Mouse (Mus musculus) c-Kit-positive CD71-positive TER-119-negative erythroid progenitor cells, embryonic 14.5 days (primary cell): ENCODE results near the gene Myo1d.

ENCODE experiments used
- DNase-seq: peaks from one replicate; pipeline ENCODE4 v3.0.0-alpha.2; 2013; ENCODE audit warnings: low read depth

Gene Myo1d

DNA sequence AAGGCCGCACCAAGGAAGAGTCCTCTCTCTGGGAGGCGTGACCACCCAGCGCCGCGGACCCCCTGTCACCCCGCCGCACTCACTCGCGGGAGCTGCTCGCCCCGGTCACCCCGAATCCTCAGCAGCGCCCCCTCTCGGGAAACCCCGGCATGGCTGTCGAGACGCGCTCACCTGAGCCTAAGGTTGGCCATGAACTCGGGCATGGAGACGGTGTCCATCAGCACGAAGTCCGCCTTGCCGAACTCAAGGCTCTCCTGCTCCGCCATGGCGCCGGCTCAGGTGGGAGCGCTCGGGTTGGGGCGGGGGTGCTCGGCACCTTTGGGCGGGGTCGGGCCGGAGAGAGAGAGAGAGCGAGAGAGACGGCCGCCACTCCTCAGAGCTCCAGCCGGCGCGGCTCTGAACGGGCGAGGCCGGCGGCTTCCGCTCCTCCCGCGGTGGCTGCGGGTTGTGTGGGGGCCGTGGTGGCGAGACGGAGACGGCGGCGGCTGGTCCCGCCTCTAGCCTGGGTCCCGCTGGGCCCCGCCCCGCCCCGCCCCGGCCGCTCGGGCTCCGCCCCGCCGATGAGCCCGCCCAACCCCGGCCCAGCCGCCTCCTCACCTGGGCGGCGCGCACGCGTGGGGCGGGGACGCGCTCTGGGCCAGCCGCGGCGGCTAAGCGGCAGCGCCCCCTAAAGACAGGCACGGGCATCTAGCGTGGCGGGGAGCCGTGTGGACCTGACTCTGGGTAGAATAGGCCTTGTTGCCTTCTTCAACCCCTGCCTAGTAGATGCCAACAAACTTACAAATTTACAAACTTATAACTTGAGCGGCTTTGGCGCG, at the start of gene Myo1d:
Myo1d (minus strand) TSS at position 499 of the 818 bp plus-strand sequence.
- peak; percentile 73 for DNase-seq

DNA sequence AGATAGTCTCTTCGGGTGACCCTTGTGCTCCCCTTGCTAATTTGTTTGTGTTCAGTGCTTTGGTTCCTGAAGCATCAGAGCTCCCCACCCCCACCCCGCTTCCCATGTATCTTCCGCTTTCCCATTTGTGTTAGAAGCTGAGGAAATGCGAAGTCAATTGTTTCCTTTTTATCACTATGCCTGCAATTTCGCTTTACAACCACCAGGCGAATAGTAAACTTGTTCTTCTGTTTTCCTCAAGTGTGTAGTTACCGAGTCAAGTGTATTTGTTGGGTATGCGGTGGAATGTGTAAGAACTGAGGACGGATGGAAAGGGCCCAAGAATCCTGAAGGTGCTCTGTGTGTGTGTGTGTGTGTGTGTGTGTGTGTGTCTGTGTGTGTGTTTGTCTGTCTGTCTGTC, 42.0 kb upstream of the Myo1d start:
- DNase-seq, result no peak

DNA sequence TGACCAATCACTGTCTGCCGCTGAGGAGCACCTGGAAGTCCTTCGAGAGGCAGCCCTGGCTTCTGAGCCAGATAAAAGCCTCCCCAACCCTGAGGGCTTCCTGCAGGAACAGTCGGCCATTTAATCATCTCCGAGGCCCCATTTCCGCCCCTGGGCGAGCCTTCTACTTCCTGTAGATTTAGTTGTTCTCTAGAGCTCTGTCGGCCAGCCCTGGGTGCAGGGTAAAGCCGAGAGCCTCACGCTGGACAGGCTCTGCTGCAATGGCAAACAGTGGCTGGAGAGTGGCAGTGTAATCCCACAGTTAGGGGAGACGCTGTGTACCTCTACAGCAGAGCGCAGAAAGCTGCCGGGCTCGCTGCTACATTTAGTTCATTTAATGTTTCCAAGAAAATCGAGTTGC, 41.5 kb upstream of the Myo1d start:
- DNase-seq, result no peak

DNA sequence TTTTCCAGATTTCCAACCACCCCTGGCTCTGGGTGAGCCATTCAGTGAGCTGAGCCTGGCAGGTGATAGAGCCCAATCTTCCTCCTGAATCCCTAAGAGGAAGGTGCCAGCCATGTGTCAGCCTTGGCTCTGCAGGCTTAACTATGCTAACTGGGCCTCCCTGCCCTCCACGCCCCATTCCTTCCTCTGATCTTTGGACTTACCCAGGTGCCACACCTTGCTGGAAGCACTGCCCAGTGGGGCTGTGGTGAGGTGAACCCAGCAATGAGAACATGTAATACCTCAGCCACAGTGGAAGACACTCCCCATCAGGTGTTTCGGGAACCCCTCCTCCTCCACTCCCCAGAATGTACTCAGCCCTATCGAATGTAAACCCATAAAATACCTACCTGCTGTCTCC, 40.3 kb upstream of the Myo1d start:
- DNase-seq, result no peak

DNA sequence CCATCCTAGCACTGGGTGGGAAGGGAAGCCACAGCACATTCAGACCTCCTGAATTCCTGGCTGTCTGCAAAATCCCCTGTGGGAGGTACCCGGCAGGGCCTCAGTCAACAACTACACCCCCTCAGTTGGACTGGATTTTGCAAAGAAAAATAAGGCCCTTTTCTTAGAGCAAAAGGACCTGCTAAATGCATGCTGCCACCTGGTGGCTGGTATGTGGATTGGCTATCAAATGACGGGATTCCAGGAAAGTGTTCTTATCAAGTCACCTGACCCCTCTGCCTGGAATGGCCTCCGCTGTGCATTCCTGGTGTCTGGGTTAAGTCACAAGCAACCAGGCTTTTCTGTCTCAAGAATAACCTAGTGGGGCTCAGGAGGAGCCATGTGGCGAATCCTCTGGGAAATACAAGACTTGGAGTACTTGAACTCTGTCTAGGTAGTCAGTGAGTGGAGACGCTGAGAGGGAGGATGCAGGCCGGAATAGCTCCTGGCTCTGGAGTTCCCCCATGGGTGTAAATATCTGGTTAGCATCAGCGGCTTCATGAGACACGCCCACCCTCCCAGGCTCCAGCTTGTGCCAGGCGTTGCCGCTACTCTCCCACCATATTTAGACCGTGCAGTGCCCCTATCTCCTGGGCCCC, 38.4 kb upstream of the Myo1d start:
- DNase-seq, result peak; percentile 85

DNA sequence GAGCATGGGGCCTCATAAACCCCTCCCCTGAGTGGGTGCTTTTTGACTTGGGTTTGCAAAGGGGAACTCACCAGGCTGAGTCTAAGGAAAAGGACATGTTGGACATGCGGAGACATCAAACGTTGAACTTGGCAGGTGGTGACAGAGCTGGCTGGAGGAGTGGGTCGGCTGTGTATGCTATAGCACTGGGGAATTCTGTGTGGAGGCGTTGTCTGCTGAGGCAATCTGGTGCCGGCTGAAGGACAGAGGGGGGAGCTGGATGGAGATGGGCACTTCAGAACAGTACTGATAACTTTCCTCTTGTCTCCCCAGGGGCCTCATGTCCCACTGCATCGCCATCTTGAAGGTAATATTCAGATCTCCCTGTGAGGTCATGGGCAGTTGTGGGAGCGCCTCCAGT, 35.5 kb upstream of the Myo1d start:
- no peak for DNase-seq

DNA sequence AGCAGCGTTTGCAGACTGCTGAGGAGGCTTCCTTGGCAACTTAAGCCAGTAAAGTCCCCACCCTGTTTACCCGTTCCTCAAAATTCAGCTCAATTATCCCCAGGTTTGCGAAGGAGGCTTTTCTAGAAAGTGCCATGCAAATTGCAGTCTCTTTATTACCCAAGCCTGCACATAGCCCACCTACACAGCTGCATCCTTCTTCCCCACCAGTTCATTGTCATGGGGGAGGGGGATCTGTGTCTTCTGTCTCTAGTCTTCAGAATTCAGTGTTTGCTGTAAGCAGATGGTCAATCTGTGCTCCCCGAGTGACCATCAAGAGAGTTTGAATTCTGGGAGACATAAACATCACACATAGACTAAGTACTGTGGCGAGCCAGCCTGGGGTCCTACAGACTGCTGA, 31.3 kb upstream of the Myo1d start:
- no peak for DNase-seq

DNA sequence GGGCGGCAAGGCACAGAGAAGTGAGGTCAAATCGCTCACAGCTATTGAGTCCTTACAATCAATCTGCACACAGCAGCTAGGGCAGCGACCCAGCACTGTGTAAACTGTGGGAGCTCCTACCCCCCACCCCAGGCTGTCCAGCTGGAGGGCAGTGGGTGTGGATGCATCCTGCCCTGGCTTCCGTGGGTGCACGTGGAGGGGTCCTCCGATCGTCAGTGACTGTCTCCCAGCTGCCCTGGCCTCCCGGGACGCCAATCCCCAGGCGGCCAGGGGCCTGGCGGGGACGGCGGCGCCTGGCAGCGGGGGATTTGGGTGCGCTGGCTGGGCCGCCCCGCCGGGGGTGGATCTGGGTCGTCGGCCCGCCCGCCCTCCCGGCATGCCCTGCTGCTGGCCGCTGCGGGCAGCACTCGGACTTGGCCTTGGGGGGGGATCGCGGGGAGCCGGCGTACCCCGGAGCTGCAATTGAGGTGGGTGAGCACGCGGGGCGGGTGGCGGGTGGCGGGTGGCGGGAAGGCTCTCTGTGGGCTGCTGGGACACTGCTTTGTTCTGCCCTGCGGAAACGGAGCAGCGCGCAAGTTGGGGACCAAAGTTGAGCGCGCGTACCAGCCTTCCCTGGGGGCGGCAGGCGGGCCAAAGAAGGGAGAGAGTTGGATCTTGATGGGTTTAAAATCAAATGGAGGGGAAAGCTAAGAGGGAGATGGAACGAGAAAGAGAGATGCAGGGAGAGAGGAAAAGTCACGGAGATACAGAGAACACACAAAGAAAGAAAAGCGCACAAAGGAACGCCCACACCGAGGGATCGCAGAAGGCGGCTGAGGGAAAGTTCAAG, 30.4 kb upstream of the Myo1d start, which contains the start of gene Tmem98:
Tmem98 (plus strand) TSS at position 183 of the 829 bp plus-strand sequence.
- DNase-seq, result no peak

DNA sequence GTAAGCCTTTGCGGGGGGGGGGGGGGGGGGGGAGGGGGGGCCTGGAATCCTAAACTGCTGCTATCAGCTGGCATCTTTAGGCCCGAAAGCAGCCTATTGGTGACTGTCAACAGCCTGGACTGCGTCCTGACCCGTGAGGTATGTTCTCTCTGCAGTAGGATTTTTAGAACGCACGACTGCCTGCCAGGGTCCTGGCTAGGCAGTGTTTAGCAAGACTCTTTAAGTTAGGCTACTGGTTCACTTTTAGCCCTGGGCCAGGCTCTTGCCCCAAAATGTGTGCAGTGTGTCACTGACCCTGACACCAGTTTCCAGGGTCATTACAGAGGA, 29.8 kb upstream of the Myo1d start:
- DNase-seq, result no peak

DNA sequence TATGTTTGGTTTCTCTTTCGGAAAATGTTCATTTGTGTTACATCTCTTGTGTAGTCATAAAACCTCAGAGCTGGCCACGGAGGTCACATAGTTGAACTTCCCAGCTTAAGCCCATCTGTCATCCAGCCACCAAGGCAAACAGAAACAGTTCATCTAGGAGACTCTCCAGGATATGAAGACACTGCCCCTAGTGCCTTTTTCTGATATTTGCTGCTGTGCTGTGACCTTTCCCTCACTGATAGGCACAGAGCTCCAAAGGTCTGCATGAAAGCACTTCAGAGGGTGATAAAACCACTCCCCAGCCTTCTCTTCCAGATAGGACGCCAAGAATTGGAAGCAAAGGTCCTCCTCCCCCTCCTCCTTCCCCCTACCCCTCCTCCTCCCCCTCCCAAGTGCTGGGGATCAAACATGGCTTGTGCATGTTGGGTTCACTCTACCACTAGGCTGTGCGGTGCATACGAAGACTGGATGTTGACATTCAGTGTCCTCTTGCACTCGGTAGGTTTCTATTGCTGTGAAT, 28.8 kb upstream of the Myo1d start:
- no peak for DNase-seq

DNA sequence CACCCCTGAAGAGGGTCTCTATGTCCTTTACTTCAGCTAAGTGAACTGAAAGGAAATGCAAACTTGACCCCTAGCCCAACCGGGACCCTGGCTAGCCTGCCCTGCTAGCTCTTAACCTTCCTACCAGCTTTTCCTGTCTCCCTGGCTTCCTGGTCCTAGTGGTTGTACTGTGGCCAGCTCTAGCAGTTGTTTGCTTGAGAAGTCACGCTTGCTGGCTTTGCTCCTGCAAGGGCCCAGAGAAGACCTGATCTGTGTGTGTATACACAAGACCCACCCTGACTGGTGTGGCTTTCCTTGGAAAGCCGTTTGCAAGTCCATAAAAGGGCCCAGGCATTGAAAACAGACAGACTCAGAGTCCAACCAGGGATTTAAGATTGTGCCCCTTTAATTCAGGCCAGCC, 22.9 kb upstream of the Myo1d start:
- no peak for DNase-seq

DNA sequence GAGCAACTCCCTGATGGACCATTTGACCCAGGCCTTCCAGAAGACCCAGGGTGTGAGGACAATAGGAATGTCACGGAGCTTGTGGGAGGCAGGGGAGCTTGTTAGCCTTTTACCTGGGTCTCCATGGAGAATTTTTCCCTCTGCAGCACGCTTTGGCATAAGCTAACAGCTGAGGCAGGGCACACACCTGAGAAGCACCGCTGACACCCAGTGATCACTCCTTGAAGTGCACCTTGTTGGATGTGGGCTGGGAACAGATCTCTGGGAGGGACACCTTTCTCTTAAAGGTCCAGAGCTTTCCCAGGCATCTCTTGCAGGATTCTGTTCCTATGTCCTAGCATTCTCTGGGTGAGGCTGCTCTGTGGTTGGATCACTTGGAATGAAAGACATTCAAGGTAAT, 20.2 kb upstream of the Myo1d start:
- no peak for DNase-seq

DNA sequence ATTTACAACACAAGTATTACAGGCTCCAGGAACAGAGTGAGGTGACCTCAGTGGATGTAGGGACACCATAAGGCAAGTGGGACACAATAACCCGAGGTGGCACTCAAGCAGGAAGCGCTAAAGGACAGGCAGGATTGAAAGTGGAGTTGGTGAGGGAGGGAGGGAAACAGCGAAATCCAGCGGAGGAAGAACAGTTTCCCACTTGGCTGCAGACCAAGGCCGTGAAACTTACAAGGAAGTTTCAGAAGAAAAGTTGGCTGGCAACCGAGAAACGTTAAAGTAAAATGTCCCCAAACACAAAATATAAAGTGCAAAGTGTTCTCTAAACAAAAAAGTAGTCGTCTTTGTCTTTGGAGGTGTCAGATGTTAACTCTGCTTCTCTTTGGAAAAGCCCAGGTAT, 15.6 kb upstream of the Myo1d start:
- no peak for DNase-seq

DNA sequence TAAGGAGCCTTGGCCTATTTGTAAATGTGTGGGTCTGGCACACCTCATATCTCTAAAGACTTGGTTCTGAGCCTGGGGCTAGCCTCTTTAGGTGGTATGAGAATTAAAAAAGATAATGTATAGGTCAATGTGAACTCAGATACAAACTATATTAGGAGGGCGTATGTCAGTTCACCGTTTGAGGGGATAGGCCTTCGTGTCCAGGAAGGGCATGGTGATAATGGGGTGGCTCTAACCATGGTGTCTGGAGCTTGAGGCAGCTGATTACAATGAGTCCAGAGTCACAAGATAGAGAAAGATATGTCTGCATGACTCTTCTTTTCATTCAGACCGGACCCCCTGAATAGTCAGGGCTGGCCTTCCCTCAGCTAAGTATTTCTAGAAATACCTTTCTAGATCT, 14.5 kb upstream of the Myo1d start:
- DNase-seq, result no peak

DNA sequence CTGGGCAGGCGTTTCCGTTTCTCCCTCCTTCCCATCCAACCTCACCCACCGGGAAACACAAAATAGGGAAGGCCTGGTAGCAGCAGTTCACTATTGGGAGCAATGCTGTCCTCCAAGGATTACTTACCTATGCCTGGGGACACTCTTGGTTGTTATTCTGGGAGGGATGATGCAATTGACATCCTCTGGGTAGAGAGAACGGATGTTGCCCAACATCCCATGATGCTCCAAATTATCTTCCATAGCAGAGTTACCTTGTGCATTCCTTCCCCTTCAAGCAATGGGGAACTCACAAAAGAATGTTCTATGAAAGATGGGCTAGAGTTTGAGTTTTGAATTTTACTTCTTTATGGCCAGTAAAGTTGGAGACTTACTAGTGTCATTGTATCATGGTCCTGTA, 13.6 kb upstream of the Myo1d start:
- no peak for DNase-seq

DNA sequence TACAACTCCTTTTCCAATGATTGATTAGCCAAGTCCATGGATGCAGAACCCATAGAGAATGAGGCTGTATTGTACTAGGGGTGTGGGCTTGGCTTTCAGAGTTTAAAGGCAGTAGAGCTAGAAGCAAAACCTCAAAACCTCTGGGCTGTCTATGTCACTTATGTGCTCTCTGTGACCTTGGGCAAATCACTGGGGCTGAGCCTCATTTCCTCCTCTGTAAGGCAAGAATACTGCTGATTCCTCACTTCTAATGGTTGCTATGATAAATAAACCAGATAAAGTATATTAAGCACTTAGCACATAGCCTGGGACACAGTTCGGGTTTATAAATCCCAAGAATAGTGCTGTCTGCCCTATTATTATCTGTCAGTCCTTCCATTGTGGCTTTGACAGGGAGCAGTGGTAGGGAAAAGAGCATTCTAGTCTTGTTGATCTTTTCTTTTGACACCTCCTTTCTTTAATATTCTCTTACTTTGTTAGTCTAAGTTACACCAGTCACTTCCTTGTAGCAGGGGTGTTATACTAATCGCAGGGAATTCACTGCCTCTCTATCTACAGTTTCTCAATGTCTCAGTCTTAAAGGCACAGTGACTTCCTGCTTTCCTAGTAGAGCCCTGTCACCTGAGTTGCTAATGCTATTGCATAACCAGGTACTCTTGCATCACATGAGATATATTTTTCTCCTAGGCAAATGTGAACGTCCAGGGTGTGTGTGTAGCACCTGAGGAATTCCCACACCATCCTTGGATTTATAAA, 12.0 kb upstream of the Myo1d start:
- no peak for DNase-seq

DNA sequence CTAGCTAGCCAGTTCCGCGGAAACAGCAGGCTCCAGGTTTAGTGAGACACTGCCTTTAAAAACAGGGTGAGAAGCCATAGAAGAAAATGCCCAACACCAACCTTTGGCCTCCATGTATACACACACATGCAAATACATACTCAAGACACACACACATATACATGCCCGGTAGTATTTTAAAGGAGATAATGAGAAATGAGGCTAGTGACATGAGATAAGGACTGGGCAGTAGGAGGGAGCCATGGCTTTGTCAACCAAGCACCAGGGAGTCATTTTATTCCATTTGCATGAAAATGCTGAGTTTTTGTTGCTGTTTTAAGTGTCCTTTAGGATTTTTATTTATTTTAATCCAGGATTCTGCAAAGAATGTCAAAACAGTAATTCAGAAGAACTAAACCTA, 10.6 kb upstream of the Myo1d start:
- no peak for DNase-seq

DNA sequence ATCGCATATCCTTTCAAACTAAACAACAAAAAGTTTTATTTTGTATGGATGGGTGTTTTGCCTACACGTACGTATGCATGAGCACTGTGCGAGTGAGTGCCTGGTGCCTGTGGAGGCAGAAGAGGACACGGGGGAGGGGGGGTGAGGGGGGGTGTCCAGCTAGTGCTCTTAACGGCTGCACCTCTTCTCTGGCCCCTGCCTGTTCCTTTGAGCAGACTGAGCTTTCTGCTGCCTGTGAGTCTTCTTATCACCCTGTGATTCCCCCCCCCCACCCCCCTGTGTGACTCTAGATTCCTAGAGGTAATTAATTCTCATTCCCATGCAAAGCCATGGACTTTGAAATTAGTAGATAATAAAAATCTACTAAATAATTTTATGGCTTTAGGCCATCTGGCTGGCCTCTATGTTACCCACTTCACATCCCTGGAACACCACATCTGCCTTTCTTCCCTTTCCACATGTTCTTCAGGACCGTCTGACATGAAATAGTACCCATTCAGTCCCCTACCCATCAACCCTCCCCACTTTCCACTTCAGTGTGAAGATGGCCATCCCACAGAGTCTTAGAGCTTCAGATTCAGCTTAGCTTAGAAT, 9.9 kb upstream of the Myo1d start:
- DNase-seq, result no peak

DNA sequence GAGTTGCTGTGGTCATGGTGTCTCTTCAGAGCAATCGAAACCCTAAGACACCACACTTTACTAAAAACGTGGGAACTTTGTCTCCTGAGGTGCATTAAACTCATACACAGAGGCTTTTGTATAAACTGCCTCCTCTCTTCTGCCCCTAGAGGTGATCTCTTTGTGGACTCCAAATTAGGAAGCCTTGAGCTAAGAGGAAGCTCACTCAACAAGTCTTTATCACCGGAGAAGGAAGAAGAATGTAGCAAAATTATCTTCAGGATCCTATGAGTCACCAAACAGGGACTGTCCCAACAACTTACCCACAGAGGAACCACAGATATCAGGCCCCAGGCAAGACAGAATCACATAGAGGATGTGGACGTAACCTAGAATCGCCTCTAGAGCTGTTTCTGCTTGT, 5.8 kb upstream of the Myo1d start:
- DNase-seq, result no peak

DNA sequence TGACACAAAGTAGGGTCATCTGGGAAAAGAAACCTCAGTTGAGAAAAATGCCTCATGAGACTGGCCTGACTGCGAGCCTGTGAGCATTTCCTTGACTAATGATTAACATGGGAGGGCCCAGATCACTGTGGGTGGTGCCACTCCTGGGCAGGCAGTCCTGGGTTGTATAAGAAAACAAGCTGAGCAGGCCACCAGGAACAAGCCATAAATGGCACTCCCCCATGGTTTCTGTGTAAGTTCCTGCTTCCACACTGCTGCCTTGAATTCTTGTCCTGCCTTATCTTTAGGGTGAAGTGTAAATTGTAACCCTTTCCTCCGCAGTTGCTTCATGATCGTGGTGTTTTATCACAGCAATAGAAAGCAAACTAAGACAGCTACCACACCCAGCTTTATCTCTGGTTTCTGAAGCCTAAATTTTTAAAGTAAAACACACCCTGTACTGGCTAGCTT, 4.5 kb upstream of the Myo1d start:
- DNase-seq, result peak; percentile 60

DNA sequence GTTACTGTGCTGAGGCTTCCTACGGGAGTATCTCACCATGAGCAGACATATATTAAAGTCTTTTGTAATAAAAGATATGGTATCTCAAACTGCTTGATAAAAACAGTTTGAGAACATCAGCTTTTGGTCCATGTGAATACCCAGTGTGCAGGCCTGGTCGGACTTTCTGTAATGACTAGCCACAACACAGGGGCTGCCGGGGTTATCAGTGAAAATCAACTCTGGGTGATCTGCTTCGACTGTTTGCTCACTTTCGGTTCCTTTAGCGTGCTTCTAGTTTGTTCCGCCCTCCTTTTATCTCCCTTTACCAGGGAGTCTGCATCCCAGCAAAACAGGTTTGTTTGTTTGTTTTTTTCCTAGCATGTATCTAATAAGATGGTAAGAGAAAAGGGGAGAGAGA, 3.6 kb upstream of the Myo1d start:
- DNase-seq, result peak; percentile 42

DNA sequence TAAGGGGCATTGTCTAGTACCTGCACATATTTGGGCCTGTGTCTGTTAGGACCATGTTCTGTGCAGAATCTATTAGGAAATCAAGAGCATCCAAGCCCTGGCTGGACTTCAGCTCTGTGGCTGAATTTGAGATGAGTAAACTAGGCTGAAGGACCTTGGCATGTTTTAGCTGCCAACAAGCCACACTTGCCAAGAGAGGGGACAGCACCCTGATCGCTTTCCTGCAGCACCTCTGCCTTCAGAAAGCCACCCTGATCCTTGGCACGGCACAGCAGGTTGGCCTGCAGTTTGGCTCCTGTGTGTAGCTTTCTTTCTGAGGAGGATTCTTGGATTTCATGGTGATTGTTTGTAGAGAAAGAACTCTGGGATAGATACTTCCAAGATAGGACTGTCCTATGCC, 1.7 kb upstream of the Myo1d start:
- DNase-seq, result no peak
